ENCODE assay signal across 8 mouse cellular contexts in genomic region chr11:120572752-120573584, GRCm38 (mm10). TPM values are rescaled to one million over a fixed set of nuclear protein-coding genes. Genes with fewer than 3 reads are reported as not detected.
DNase-seq lines count a peak whose midpoint lies in the region; ATAC-seq and TF ChIP-seq lines count a peak whose summit lies in the region.

TSS of gene P4hb (minus strand) at chr11:120573253.

- peak within 1 kb of the TSS; percentile 76 for H3K4me3 ChIP-seq in gastrocnemius, adult 2 months
- peak within 1 kb of the TSS; percentile 93 for H3K4me3 ChIP-seq in hindbrain, postnatal 0 days (ENCODE audit: low read length)
- H3K4me3 ChIP-seq in left cerebral cortex, adult 2 months, result peak within 1 kb of the TSS; percentile 84

- H3K4me1 ChIP-seq in hindbrain, postnatal 0 days (ENCODE audit: insufficient read depth, low read length), result peaks cover 13% of the 10 kb centered on the region

- peak within 1 kb of the TSS; percentile 90 for H3K4me2 ChIP-seq in hindbrain, postnatal 0 days (ENCODE audit: low read depth, low read length)

- WGBS in hindbrain, postnatal 0 days, result 2% methylated on average over 93 of the region's 94 CpGs

- ATAC-seq in common myeloid progenitor, adult 5-6 weeks (replicated peaks; ENCODE audit: low read depth, poor library complexity, severe bottlenecking), result peak; percentile 83
- peak; percentile 98 for ATAC-seq in hindbrain, postnatal 0 days
- ATAC-seq in megakaryocyte, adult 5-6 weeks (ENCODE audit: poor library complexity, severe bottlenecking), result peak; percentile 77

- no peaks in the 10 kb centered on the region for H3K9me3 ChIP-seq in hindbrain, postnatal 0 days (ENCODE audit: low read length)

- H3K27me3 ChIP-seq in hindbrain, postnatal 0 days (ENCODE audit: insufficient read depth, low read length), result no peaks in the 10 kb centered on the region

- no peak for TF ChIP-seq CTCF in gastrocnemius, adult 2 months (IDR thresholded peaks at IDR 0.05)
- TF ChIP-seq CTCF in hindbrain, postnatal 0 days (IDR thresholded peaks at IDR 0.05; ENCODE audit: low read depth), result no peak
- TF ChIP-seq CTCF in left cerebral cortex, adult 2 months (IDR thresholded peaks at IDR 0.05), result no peak; the same call in 1 of the 2 replicates

- H3K27ac ChIP-seq in gastrocnemius, adult 2 months, result peak within 1 kb of the TSS; percentile 99
- peak within 1 kb of the TSS; percentile 90 for H3K27ac ChIP-seq in hindbrain, postnatal 0 days
- peak within 1 kb of the TSS; percentile 91 for H3K27ac ChIP-seq in left cerebral cortex, adult 2 months

- DNase-seq in ZHBTc4 (ENCODE audit: low read depth, low spot score), result peak; percentile 100
- peak; percentile 100 for DNase-seq in gastrocnemius, adult 2 months
- peak; percentile 100 for DNase-seq in hindbrain, postnatal 0 days (ENCODE audit: low spot score)
- DNase-seq in left cerebral cortex, adult 2 months (ENCODE audit: extremely low spot score in 1 of 2, low spot score in 2 of 2), result peak; percentile 99 to 100
- DNase-seq in right cerebral cortex, adult 2 months (ENCODE audit: low spot score in 2 of 2), result peak; percentile 99
- peak; percentile 100 for DNase-seq in urinary bladder, postnatal 14 days (ENCODE audit: low spot score)

- intact Hi-C loops in gastrocnemius, adult 2 months (cut with DNase I), result loop anchor here (1.0 kb wide), 1 partner anchor 22 kb away; the partner anchor contains the start of gene Ppp1r27
- intact Hi-C loops in left cerebral cortex, adult 2 months (cut with DNase I), result loop anchor here (1.0 to 2.0 kb wide), 2 partner anchors 54 to 106 kb away; partner anchors contain the start of gene Arl16

- H3K36me3 ChIP-seq in hindbrain, postnatal 0 days (ENCODE audit: insufficient read depth, low read length), result peaks cover 31% of the 10 kb centered on the region

- H3K9ac ChIP-seq in hindbrain, postnatal 0 days (replicated peaks; ENCODE audit: low read length), result peak within 1 kb of the TSS; percentile 77

RNA-seq across cellular contexts. Expression of gene P4hb, which starts in this region (rescaled TPM):
- 494 and 545 TPM in 2 replicates for total RNA-seq in common myeloid progenitor, adult 5-6 weeks (2017)
- 100 to 1,000 TPM; 201 to 240 TPM for total RNA-seq in gastrocnemius, adult 2 months (2021)
- total RNA-seq in hindbrain, postnatal 0 days (2014; rRNA removed), result 147 and 174 TPM in 2 replicates
- 222 TPM in 2 replicates for polyA plus RNA-seq in hindbrain, postnatal 0 days (2015; fragmentation: Nextera tagmentation; extraction: Ambion mirVana)
- total RNA-seq in left cerebral cortex, adult 2 months (2021), result 100 to 1,000 TPM; 114 to 120 TPM
- total RNA-seq in megakaryocyte, adult 5-6 weeks (2015), result 301 and 325 TPM in 2 replicates
- total RNA-seq in megakaryocyte, adult 5-6 weeks (2017), result 587 and 590 TPM in 2 replicates

Comparison
In these comparisons a context has a peak if more than half of its experiments do, and no peak if none do; other contexts are left out.
1. Peak in every context shown above with its lines: DNase-seq, ATAC-seq, H3K4me3 ChIP-seq and H3K27ac ChIP-seq.